Mouse (Mus musculus) cerebral cortex, adult 2 months (tissue): ENCODE measurements around the gene Soat2.

Experiments
- WGBS: fragments of 180-500 bp; shearing (Covaris S2); methylation state at CpG from one replicate; pipeline ENCODE4 v1.1.7; 2018; 5-methylcytosine and 5-hydroxymethylcytosine counted together

The Soat2 gene

DNA sequence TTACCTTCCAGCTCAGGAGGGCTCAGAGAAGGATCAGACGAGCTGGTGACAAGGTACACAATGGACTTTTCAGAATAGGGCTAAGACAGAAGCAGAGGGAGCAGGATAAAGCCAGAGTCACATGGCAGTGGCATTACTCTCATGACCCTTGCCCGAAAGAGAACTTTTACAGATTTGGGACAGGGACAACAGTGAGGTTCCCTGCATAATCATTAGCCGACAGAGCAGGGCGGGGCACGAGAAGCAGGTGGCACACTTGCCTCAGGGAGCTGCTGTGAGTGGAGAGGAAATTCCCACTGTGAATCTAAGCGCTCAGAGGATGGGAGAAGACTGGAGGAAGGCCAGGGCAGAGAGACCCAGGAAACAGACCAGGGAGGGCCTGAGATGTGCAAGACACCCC is 38.6 kb downstream of the Soat2 start:
- 68% methylated on average over 6 of the region's 6 CpGs for WGBS

DNA sequence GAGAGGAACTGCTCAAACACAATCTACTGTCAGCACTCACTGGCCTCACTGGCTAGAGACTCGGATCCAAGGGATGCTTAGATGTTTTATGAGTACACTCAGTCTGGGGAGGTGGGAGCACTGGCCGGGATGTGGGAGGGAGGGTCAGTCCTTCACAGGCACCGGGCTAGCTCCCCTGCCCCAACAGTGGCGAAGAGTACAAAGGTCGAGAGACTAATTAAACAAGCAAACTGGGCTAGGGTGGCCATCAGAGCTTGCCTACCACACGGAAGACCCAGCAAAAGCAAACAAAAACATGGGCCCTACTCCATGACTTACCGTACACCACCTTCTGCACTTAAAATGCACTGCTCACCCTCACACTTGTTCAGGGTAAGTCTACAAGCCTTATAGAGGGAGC is 41.4 kb downstream of the Soat2 start:
- 84% methylated on average over 7 of the region's 7 CpGs for WGBS

DNA sequence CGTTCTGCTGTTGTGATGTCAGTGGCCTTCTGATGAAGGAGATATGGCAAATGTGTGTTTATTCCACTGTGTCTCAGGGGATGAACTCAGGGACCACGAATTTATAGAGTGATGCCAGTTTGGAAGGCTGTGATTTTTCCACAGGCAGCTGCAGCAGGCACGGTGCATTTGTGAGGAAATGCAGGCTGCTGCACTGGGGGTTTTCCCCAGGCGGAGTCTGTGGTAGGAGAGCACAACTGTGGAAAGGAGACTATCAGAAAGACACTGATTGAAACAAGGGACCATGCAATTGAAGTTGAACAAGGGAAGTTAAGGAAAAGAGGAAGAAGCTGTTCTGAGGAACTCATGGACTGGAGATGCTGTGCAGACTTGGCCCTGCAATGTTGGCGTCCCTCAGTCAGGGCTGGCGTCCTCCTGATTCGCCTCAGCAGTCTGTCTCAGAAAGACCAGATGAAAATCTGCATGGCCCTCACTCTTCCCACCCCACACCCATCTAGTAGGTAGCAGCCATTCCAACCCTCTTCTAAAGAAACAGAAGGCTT is 42.0 kb downstream of the Soat2 start:
- 82% methylated on average over 7 of the region's 7 CpGs for WGBS

DNA sequence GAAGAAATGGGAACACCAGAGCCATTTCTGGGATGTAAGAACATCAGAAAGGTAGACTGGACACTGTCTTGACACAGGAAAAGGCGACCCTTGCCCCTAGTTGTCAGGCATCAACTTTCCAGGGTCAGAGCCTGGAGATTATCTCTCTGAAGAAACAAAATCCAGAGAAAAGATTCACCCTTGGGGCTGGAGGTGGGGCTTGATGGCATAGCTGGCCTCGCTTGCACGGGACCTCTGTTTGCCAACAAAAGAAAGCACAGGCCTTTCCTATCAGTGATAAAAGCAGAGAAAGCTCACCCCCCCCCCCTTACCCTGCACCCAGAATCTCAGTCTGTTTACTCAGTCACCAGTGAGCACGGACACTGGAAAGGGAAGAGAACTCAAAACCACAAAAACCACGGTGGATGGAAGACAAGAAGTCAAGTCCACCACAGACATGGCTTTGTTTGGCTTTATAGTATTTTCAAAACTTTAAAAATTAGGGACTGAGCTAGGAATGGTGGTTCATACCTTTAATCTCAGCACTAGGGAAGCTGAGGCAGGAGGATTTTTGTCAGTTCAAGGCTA is 42.6 kb downstream of the Soat2 start:
- WGBS: 77% methylated on average over 5 of the region's 5 CpGs

DNA sequence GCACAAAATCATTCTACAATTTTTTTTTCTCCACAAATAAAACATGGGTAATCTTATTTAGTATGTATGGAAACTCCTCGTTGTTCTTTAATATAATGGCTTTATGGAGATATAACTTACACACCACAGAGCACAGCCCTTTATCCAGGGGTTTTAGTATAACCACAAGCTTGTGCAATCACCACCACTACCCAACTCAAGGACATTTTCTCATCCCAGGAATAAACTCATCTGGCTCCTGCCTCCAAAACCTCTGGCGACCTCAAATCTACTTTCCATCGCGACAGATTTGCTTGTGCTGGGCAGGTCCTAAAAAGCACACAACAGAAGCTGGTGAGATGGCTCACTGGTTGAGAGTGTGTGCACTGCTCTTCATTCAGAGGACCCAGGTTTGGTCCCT is 43.3 kb downstream of the Soat2 start:
- 88% methylated on average over 4 of the region's 4 CpGs for WGBS

DNA sequence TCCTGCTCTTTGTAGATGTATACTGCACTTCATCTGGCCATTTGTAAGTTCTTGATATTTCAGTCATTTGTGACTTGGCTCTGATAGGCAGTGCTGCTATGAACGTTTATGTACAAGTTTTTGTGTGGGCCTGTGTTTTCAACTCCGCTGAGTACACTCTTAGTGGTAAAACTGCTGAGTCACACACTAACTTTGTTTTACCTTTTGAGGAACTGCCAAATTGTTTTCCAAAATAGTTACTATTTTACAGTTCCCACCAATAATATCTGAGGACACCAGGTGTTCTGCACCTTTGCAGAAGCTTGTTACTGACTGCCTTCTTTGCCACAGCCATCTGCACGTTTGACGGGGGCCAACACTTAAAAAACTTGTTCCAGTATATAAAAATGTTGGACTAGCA is 44.1 kb downstream of the Soat2 start:
- WGBS: 64% methylated on average over 4 of the region's 4 CpGs

DNA sequence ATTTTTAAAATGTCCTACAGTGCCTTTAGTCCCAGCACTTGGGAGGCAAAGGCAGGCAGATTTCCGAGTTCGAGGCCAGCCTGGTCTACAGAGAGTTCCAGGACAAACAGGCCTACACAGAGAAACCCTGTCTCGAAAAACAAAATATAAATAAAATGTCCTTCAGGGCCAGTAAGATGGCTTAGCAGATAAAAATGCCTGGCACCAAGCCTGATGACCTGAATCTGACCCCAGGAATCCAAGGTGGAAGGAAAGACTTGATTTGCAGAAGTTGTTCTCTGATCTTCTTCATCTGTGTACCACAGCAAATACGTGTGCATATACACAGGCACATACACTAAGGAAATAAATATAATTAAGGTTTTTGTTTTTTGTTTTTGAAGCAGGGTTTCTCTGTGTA is 45.0 kb downstream of the Soat2 start:
- 73% methylated on average over 4 of the region's 4 CpGs for WGBS

DNA sequence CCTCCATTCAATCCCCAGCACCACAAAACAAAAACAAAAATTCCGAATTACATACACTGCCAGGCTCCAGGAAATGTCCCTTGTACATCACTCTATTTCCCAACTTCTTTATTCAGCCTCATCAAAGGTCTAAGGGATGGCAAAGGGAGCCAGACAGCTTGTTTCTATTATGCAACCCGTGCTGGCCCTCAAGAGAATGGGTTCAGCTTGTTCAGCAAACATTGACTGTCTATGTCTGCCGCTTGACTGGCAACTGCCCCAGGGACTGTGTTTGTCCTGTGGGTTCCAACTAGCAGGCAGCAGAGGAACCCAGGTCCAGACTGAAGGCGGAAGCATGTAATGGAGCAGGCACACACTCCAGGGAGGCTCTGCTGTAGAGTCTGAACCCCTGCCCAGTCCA is 48.5 kb downstream of the Soat2 start:
- 78% methylated on average over 4 of the region's 4 CpGs for WGBS

DNA sequence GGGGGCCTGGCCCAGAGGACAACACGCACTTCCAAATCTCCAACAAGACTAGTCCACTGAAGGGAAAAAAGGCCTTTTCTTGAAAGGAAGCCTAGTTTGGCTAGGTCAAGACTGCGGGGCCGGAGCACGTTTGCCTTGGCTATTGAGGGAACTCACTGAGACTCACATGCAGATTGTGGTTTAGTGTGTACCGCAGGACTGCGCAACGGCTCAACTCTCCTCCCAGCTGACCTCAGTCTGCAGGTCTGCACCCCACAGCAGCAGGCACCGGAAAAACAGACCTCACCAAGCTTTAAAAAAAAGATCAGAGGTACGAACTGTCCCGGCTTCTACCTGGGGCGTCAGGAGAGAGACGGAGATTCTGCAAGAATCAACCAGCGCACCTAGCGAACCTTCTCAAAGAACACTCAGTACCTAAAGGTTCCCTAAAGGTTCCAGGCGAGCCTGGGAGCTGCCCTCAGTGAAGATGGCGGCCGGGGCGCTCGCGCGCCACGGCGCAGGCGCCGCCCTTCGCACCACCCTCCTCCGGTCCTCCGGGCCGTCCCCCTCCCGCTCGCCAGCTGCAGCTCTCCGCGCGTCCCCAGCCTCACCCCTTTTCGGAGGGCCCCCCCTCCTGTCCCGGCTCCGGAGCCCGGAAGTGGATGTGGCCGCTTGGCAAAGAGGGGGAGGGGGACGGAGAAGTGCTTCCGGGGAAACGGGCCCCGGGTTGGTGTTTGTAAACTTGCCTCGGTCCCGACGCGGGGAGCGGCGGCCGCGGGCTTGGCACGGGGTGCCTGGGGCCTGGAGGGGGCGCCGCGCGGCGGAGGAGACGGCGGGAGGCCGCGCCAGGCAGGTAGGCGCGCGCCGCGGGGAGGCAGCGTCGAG is 52.9 kb downstream of the Soat2 start, which contains the start of gene Zfp740:
Zfp740 (plus strand) TSS at position 279 of the 864 bp plus-strand sequence.
- under 1% methylated on average over 61 of the region's 68 CpGs for WGBS

DNA sequence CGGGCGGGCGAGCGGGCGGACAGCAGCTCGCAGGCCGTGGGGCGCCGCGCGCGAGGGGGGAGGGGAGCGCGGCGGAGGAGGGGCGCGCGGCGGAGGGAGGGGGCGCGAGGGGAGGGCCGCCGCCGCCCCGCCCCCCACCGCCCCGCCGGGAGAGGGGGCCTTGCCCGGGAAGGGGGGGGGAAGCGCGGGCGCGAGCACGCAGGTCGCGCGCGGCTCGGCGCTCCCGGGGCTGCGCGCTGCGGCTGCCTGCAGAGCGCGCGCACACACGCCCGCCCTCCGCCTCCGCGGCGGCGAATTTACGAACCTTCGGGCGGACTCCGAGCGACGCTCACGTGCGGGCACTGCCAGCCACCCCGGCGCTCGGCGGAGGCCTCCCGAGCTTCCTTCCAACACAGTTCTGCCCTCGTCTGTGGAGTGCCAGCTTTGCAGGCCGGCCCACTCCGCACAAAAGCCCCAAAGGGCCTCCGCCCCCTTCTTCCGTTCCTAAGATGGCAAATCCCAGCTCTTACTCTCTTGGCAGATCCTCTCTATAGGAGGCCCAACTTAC is 53.6 kb downstream of the Soat2 start:
- 2% methylated on average over 29 of the region's 72 CpGs for WGBS

DNA sequence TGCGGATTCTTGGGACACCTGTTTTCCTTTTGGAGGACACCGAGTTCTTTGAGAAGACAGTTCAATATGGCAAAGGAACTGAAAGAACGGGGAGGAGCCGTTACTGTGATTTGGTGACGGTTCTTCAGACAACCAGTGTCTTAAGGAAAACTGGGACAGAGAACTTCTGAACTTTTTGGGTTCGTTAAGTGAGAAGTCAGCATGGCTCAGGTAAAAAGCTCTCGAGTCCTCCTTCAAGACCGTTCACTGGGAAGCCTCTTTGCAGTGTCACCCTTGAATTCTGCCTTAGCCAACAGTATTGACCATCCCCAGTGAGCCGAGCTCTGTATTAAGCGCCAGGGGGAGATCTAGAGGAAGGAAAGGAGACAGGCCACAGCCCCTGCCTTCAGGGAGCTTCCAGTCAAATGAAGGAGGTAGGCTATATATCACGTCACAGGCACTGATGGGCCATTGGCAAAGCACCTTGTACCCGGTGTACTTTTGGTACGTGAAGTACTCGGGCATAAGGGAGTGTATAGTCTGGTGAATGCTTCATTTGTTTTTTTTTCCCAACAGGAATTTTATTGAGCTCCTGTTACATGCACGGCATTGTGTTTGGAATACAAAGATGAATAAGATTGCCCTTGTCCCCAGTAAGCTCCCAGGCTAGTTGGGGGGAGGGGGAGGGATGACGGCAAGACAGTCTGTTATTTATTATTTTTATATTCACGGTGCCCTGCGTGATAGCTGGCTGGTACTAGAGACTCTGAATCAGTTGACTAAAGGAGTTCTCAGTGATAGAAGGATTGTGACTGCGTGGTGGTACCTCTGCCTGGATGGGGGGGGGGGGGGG is 54.6 kb downstream of the Soat2 start, which contains the start of gene Csad:
Csad (minus strand) TSS at position 51 of the 832 bp plus-strand sequence.
- WGBS: 27% methylated on average over 19 of the region's 19 CpGs

DNA sequence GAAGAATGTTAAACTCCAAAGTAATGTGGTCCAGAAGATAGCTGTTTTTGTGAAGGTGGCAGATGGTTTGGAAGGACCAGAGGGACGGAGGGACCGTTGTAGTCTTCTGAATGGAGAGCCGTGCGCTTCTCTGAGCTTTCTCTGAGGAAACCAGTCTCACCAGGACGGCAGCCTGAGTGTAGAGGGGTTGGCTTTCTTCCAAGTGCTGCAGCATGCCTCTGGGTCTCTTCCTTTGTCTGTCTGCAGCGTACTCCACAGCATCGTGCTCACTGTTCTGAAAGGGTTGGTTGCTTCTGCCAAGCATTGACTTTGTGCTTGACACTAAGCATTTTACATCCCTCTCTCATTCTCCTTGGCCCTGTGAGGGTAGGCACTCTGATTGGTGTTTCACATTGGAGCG is 55.5 kb downstream of the Soat2 start:
- 14% methylated on average over 8 of the region's 8 CpGs for WGBS

DNA sequence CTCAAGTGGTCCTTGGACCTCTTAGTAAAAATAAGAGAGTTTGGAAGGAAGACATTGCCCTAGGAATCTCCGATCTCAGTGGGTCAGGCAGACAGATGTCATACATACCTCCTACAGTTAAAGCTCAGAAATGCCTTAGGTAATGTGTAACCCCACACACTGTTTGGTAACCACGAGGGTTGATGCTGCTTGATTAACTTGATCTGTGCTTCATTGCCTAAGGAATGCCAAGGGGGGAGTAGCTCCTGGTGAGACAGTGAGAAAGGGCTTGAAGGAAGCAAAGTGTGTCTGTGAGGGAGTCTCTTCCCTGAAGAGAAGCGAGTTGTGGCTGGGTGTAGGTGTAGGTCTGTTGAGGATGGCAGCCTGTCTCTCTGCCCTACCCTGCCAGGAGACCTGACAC is 57.0 kb downstream of the Soat2 start:
- WGBS: 53% methylated on average over 3 of the region's 3 CpGs

DNA sequence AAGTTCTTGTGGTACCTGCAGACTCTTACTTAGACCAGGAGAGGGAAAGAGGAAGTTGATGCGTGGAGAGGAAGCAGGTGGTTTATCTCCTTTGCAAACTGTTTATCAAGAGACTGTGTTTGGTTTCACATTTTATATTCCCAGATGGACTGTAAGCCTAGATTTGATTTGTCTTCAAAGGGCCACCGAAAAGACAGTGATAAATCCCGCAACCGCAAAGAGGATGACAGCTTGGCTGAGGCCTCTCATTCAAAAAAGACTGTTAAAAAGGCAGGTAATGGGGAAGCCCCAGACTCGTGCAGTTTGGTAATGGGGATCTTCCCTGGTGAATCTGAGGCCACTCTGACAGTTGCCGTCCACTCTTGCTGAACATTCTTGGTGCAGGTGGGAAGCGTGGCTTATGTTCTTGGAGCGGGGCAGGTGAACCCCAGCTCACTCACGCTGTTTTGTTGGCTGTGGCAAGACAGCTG is 57.8 kb downstream of the Soat2 start:
- WGBS: 83% methylated on average over 9 of the region's 9 CpGs

DNA sequence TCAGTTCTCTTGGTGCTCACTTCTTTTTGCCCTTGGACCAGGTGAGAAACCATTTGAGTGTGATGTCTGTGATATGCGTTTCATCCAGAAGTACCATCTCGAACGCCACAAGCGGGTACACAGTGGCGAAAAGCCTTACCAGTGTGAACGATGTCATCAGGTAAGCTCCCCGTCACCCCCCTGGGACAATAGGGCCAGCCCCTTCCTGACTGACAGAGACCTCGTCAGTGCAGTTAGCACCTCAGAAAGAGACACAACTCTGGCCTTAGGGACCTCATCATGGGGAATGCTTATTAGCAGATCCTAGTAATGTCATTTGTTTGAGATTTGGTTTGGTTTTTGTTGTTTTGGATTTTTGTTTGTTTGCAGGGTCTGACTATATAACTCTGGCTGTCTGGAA is 58.8 kb downstream of the Soat2 start:
- 90% methylated on average over 8 of the region's 8 CpGs for WGBS

DNA sequence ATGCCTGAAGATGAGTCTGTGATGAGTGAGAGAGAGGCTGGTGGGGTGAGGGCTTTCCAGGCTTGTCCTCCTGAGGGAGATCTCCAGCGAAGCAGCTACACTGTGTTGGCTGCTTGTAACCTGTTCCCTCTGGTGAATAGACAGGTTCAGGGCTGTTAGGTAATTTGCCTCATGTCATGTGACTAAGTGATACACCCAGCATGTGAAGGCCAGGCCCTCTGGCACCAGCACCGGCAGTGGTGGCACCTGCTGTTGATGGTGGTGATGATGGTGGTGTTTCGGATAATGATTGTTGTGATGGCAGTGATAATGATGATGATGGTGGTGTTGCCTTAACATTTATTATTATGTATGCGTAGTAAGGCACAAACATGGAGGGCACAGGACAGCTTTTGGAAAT is 60.5 kb downstream of the Soat2 start:
- WGBS: 90% methylated on average over 4 of the region's 4 CpGs

DNA sequence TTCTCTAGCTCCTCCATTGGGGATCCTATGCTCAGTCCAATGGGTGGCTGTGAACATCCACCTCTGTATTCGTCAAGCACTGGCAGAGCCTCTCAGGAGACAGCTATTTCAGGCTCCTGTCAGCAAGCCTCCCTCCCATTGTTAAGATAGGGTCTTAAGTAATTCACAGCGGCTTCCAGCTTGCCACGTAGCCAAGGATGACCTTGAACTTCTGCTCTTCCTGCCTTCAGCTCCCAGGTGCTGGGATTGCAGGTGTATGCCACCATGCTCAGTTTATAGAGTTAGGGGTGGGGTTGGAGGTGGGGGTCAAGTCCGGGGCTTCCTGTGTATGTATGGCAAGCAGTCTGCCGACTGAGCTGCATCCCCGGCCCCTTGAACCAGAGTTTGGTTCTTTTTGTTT is 61.6 kb downstream of the Soat2 start:
- 77% methylated on average over 6 of the region's 6 CpGs for whole genome bisulfite sequencing
